Mouse (Mus musculus) cerebellum, adult 2 months (tissue): ENCODE measurements around the gene Chpt1.

Experiments
- CTCF ChIP-seq: fragments of 200-500 bp; IDR thresholded peaks from 2 replicates; pipeline ENCODE4 v1.5.1; 2011; ENCODE audit warnings: low read depth, mild to moderate bottlenecking, control low read depth, low read length, moderate library complexity, borderline replicate concordance; ENCODE audit not compliant: insufficient read depth
- POLR2A ChIP-seq: fragments of 200-500 bp; IDR thresholded peaks from 2 replicates; pipeline ENCODE4 v1.6.1; 2011; ENCODE audit warnings: low read length, control low read depth, borderline replicate concordance; ENCODE audit not compliant: insufficient read depth

DNA sequence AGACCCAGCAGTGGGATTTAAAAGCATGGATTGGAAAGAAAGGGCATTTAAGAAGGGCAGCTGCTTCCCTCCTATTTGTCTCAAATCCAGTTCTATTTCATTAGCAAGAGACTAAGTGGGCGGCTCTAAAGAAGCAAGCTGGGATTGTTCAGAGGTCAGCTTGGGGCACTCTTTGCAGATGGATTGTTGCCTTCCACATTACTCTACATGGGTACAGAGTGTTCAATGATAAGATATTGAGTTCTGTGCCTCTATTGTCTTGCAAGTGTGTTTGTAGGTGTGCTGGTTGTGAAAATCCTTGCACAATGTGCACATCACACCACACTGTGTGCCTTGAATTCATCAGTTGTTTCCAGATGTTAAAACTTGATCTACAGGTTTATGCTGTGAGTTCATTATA, 19.3 kb upstream of the Chpt1 start:
- TF ChIP-seq POLR2A (no peak), CTCF (no peak)
